Mouse (Mus musculus): ENCODE data around the gene Nup107. TPM values are rescaled to one million over a fixed set of nuclear protein-coding genes. Genes with fewer than 3 reads are reported as not detected.

The Nup107 gene
- total and polyA plus RNA-seq, 3 experiments, result 47.7 to 97.0 (median 82.0) TPM

- peak; percentile 32; the same call in 1 of the 2 replicates for TF ChIP-seq ZNF384 (IDR thresholded peaks at IDR 0.05; ENCODE audit: low read depth, low read length)
- TF ChIP-seq NRF1 (IDR thresholded peaks at IDR 0.05; ENCODE audit: low read depth, low read length), result peak; percentile 45
- no peak for TF ChIP-seq MAZ (IDR thresholded peaks at IDR 0.05; ENCODE audit: low read depth, low read length)
- TF ChIP-seq ELF1 (IDR thresholded peaks at IDR 0.05; ENCODE audit: low read depth, low read length), result peak; percentile 41; the same call in 1 of the 2 replicates
- no peak for TF ChIP-seq ETS1 (conservative IDR thresholded peaks at IDR 0.05; ENCODE audit: low read depth, low read length)
- no peak for TF ChIP-seq JUN (IDR thresholded peaks at IDR 0.05; ENCODE audit: insufficient read depth, low read depth, low read length)
- peak; percentile 62; the same call in 1 of the 2 replicates for TF ChIP-seq ZMIZ1 (IDR thresholded peaks at IDR 0.05; ENCODE audit: low read depth, low read length)
- TF ChIP-seq BHLHE40 (IDR thresholded peaks at IDR 0.05; ENCODE audit: low read depth, low read length), result peak; percentile 37; the same call in 1 of the 2 replicates
- TF ChIP-seq NELFE (IDR thresholded peaks at IDR 0.05; ENCODE audit: low read depth, low read length), result peak; percentile 72; the same call in 1 of the 2 replicates
These were observed 61.0 kb downstream of the Nup107 start (continued) for GRCm38 (mm10) chr10:117731244-117732101.

- no peaks in the 10 kb centered on the region for H3K9me3 ChIP-seq (replicated peaks; ENCODE audit: low read length)
- DNase-seq (ENCODE audit: extremely low read depth), result no peak
- no peak for TF ChIP-seq E2F4 (IDR thresholded peaks at IDR 0.05; ENCODE audit: insufficient replicate concordance, low read depth, low read length)
- no peak for TF ChIP-seq MAX (IDR thresholded peaks at IDR 0.05; ENCODE audit: low read length)
- no peak for TF ChIP-seq IRF4 (IDR thresholded peaks at IDR 0.05; ENCODE audit: low read depth, low read length)
- TF ChIP-seq ZC3H11A (IDR thresholded peaks at IDR 0.05; ENCODE audit: low read depth, low read length), result no peak
- no peak for TF ChIP-seq NRF1 (IDR thresholded peaks at IDR 0.05; ENCODE audit: low read depth, low read length)
- no peak for TF ChIP-seq KAT2A (IDR thresholded peaks at IDR 0.05; ENCODE audit: insufficient replicate concordance, low read length)
- TF ChIP-seq USF1 (IDR thresholded peaks at IDR 0.05; ENCODE audit: low read depth, low read length), result no peak
- no peak for TF ChIP-seq UBTF (IDR thresholded peaks at IDR 0.05; ENCODE audit: low read depth, low read length)
- TF ChIP-seq RAD21 (IDR thresholded peaks at IDR 0.05; ENCODE audit: low read depth, low read length), result no peak
- TF ChIP-seq JUN (IDR thresholded peaks at IDR 0.05; ENCODE audit: insufficient read depth, low read depth, low read length), result no peak
- no peak for TF ChIP-seq SMC3 (IDR thresholded peaks at IDR 0.05; ENCODE audit: low read depth, low read length)
- TF ChIP-seq MEF2A (IDR thresholded peaks at IDR 0.05; ENCODE audit: borderline replicate concordance, low read depth, low read length), result no peak
- no peak for TF ChIP-seq TBP (conservative IDR thresholded peaks at IDR 0.05; ENCODE audit: low read depth, low read length)
- no peak for TF ChIP-seq MYC (IDR thresholded peaks at IDR 0.05; ENCODE audit: low read depth, low read length)
- TF ChIP-seq ETS1 (conservative IDR thresholded peaks at IDR 0.05; ENCODE audit: low read depth, low read length), result no peak
- TF ChIP-seq USF2 (conservative IDR thresholded peaks at IDR 0.05; ENCODE audit: low read depth, low read length), result no peak
- no peak for TF ChIP-seq MXI1 (IDR thresholded peaks at IDR 0.05; ENCODE audit: low read depth, low read length)
- no peak for TF ChIP-seq JUND (conservative IDR thresholded peaks at IDR 0.05; ENCODE audit: low read depth, low read length)
- peaks cover 0 to 3% of the 10 kb centered on the region in 2 experiments for H3K36me3 ChIP-seq (replicated peaks in 1 of 2; ENCODE audit: control insufficient read depth in 1 of 2, insufficient read depth in 1 of 2, low read length in 1 of 2)
- H3K79me2 ChIP-seq (replicated peaks; ENCODE audit: control insufficient read depth, extremely low read depth, insufficient read depth, poor library complexity, severe bottlenecking), result no peaks in the 10 kb centered on the region
- H3K4me2 ChIP-seq (ENCODE audit: insufficient read depth, low read depth, poor library complexity, severe bottlenecking), result no peak overlapping the region
- peaks cover 0 to 9% of the 10 kb centered on the region in 2 experiments; a peak in 1 of 4 replicates for H3K4me1 ChIP-seq (ENCODE audit: control insufficient read depth in 1 of 2, insufficient read depth in 2 of 2)
- H3K27ac ChIP-seq (ENCODE audit: insufficient read depth, low read depth), result no peak overlapping the region
- no peaks in the 10 kb centered on the region for H3K27me3 ChIP-seq (replicated peaks)
- no peak overlapping the region for H3K9ac ChIP-seq (ENCODE audit: insufficient read depth, low read depth)
- in situ Hi-C loops (cut with MboI; ENCODE audit: low pct_ligation_motif_present, low pct_unique_long_range_greater_than_20kb, low sequenced_read_pairs) (no loop called here), dilution Hi-C loops (cut with MboI; ENCODE audit: extremely low pct_ligation_motif_present, extremely low pct_unique_long_range_greater_than_20kb, low sequenced_read_pairs) (no loop called here)
- H3K4me3 ChIP-seq (replicated peaks in 1 of 3; ENCODE audit: low read depth in 2 of 3, low read length in 2 of 3, poor library complexity in 1 of 3), result no peak overlapping the region
These were observed 61.8 kb downstream of the Nup107 start for GRCm38 (mm10) chr10:117730637-117731203.

Data from CH12.LX (cell line).